Mouse (Mus musculus) heart, adult 2 months (tissue): ENCODE data around the gene Nme2. TPM values are rescaled to one million over a fixed set of nuclear protein-coding genes. Genes with fewer than 3 reads are reported as not detected.
A peak's percentile ranks its signal among the peaks of the same experiment; 100 is the strongest.

Experiments
- DNase-seq, 2 experiments: peaks; one replicate each; pipeline ENCODE4 v3.0.0; 2021
- H3K27ac ChIP-seq: fragments of 200-600 bp; 2 replicates; pipeline ENCODE4 v1.8.1; 2022
- H3K27me3 ChIP-seq: fragments of 200-500 bp; 2 replicates; pipeline ENCODE4 v1.6.1; 2012; ENCODE audit warnings: mild to moderate bottlenecking, low read length, inconsistent platforms, mixed read lengths; ENCODE audit not compliant: control insufficient read depth, insufficient read depth
- H3K36me3 ChIP-seq: fragments of 200-500 bp; 2 replicates; pipeline ENCODE4 v1.6.1; 2012; ENCODE audit warnings: low read length, inconsistent platforms; ENCODE audit not compliant: control insufficient read depth, insufficient read depth
- H3K4me1 ChIP-seq: fragments of 200-500 bp; 2 replicates; pipeline ENCODE4 v1.6.1; 2011; ENCODE audit warnings: low read length; ENCODE audit not compliant: control insufficient read depth, insufficient read depth
- H3K4me3 ChIP-seq: fragments of 200-600 bp; 2 replicates; pipeline ENCODE4 v1.8.1; 2022
- H3K79me2 ChIP-seq: fragments of 200-500 bp; replicated peaks from 2 replicates; pipeline ENCODE4 v1.6.1; 2012; ENCODE audit warnings: mild to moderate bottlenecking, inconsistent platforms, low read length, moderate library complexity, mixed read lengths; ENCODE audit not compliant: control insufficient read depth, insufficient read depth
- H3K9ac ChIP-seq: fragments of 200-500 bp; 2 replicates; pipeline ENCODE4 v1.6.1; 2012; ENCODE audit warnings: low read depth, mild to moderate bottlenecking, control low read depth, inconsistent platforms, low read length, mixed read lengths
- CTCF ChIP-seq: fragments of 200-600 bp; IDR thresholded peaks from 2 replicates; pipeline ENCODE4 v1.8.1; 2022; ENCODE audit warnings: antibody characterized with exemption, mild to moderate bottlenecking, moderate library complexity
- EP300 ChIP-seq: fragments of 200-500 bp; IDR thresholded peaks from 2 replicates; pipeline ENCODE4 v1.6.1; 2011; ENCODE audit warnings: low read depth, low read length, control low read depth; ENCODE audit not compliant: insufficient read depth
- POLR2A ChIP-seq: fragments of 200-500 bp; IDR thresholded peaks from 2 replicates; pipeline ENCODE4 v1.6.1; 2011; ENCODE audit warnings: mild to moderate bottlenecking, low read depth, low read length, control low read depth; ENCODE audit not compliant: insufficient read depth
- WGBS: fragments of 180-500 bp; shearing (Covaris S2); methylation state at CpG from one replicate; pipeline ENCODE4 v1.1.7; 2018; 5-methylcytosine and 5-hydroxymethylcytosine counted together
- intact Hi-C: fragments of 180-260 bp; cut with DNase I; formaldehyde crosslinking; loops from one replicate; pipeline ENCODE4 v1.15.1; 2025
- polyA plus RNA-seq: library from polyadenylated mRNA; depleted of rRNA; stranded (reverse); fragments of >200 nt; gene quantifications from 2 replicates; pipeline ENCODE4 v1.2.3, GENCODE M21; 2012
- total RNA-seq, 2 experiments: library from RNA; stranded (reverse); gene quantifications; 2 replicates each; pipeline ENCODE4 v1.2.3; 2021

Gene Nme2
- total and polyA plus RNA-seq, 3 experiments = 474 to 1,129 (median 935) TPM

GRCm38 (mm10) chr11:93969799-93970198, 13.7 kb upstream of the Nme2 start:
- H3K4me3 ChIP-seq = no peak overlapping the region
- H3K79me2 ChIP-seq = no peaks in the 10 kb centered on the region
- no peak for DNase-seq
- H3K27me3 ChIP-seq = no peaks in the 10 kb centered on the region
- H3K36me3 ChIP-seq = no peaks in the 10 kb centered on the region
- no peak overlapping the region for H3K9ac ChIP-seq
- TF ChIP-seq CTCF = no peak
- TF ChIP-seq EP300 = no peak
- no peak for TF ChIP-seq POLR2A
- H3K27ac ChIP-seq = no peak overlapping the region
- intact Hi-C loops = loop anchor here (5.0 kb wide), 3 partner anchors 73 to 243 kb away; partner anchors contain the start of gene Tob1
- H3K4me1 ChIP-seq = peaks cover 4% of the 10 kb centered on the region
- WGBS = 35% methylated on average over 1 of the region's 1 CpGs

- H3K36me3 ChIP-seq = no peaks in the 10 kb centered on the region
- TF ChIP-seq CTCF (no peak), POLR2A (no peak), EP300 (no peak)
- H3K79me2 ChIP-seq = no peaks in the 10 kb centered on the region
- H3K27me3 ChIP-seq = no peaks in the 10 kb centered on the region
- DNase-seq = no peak
- no peak overlapping the region; the same call in 1 of the 2 replicates for H3K9ac ChIP-seq
- peaks cover 4% of the 10 kb centered on the region for H3K4me1 ChIP-seq
- 92% methylated on average over 6 of the region's 6 CpGs for WGBS
- peak overlapping the region; percentile 92 for H3K27ac ChIP-seq
- H3K4me3 ChIP-seq = no peak overlapping the region
- intact Hi-C loops = loop anchor here (5.0 kb wide), 3 partner anchors 73 to 243 kb away; partner anchors contain the start of gene Tob1
Observed at GRCm38 (mm10) chr11:93969171-93969570, 13.1 kb upstream of the Nme2 start.

DNA sequence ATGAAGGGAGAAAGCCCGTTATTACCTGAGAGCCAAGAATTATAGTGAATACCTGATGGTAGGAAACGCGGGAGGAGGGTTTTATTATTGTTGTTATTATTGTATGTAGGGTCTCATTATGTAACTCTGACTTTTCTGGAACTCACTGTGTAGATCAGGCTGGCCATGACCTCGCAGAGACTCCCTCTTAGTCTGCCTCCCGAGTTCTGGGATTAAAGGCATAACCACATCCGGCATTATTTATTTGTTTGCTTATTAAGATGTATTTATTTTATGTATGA, 12.7 kb upstream of the Nme2 start:
- peaks cover 4% of the 10 kb centered on the region for H3K4me1 ChIP-seq
- H3K27me3 ChIP-seq = no peaks in the 10 kb centered on the region
- intact Hi-C loops = loop anchor here (1.0 to 5.0 kb wide), 6 partner anchors 12 to 244 kb away; partner anchors contain the start of genes Nme2 and Tob1
- 24% methylated on average over 6 of the region's 6 CpGs for WGBS
- H3K36me3 ChIP-seq = no peaks in the 10 kb centered on the region
- peak overlapping the region; percentile 35; the same call in 1 of the 2 replicates for H3K9ac ChIP-seq
- no peak for TF ChIP-seq EP300
- TF ChIP-seq CTCF = no peak
- TF ChIP-seq POLR2A = no peak
- H3K4me3 ChIP-seq = peak overlapping the region; percentile 48
- DNase-seq = no peak
- 0 out of 2 replicates have a peak, but pooled peaks cover 1% of the 10 kb centered on the region for H3K79me2 ChIP-seq
- peak overlapping the region; percentile 92 for H3K27ac ChIP-seq

DNA sequence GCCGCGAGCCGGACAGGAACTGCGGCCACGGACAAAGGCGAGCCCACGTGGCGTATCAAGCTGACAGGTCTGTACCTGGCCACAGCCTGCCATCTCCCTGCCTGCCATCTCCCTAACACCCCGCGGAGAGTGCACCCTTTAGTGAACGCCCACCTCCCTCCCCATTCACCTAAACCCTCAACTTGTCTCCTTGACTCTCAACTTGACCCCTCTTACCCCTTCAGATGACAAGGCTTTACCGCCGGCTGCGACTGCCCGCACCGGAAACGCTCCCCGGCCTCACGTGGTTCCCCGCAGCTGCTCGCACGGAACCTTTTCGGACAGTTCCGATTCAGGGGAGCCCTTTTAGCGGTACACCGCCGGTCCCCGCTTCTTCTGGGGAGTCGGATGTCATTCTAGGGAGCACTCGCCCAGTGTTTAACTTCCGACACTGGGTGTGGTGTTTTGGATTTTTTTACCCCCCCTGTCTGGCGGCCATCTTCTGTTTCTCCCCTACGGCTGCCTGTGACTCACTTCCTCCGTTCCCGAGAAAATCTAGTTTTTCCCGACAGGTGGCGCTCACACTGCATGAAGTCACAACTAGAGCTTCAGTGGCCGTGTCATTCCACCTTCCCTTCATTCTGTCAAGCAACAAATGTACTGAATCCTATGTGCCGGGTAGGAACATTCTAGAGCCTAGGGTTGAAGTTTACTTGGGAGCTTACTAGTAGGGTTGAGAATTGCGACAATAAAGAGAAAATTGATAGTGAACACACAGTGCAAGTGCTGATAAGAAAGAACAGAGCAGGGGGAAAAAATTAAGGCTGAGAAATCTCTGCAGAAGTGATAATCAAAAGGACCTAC, 12.2 kb upstream of the Nme2 start, which contains the start of the genes Gm20390 and Nme1:
Gene Gm20390, minus strand, starts transcription at position 289 of the 843 bp plus-strand sequence.
Gene Nme1, minus strand, starts transcription at position 517 of the 843 bp plus-strand sequence.
- Histone ChIP-seq H3K9ac (peak within 1 kb of the TSS; percentile 71), H3K4me3 (peak within 1 kb of the TSS; percentile 69), H3K36me3 (no peaks in the 10 kb centered on the region), H3K79me2 (0 out of 2 replicates have a peak, but pooled peaks cover 1% of the 10 kb centered on the region), H3K27ac (peak within 1 kb of the TSS; percentile 92), H3K4me1 (peaks cover 4% of the 10 kb centered on the region), H3K27me3 (no peaks in the 10 kb centered on the region)
- TF ChIP-seq POLR2A (peak; percentile 51), EP300 (peak; percentile 97), CTCF (peak; percentile 86)
- peak; percentile 95 to 97 for DNase-seq
- under 1% methylated on average over 40 of the region's 40 CpGs for WGBS
- intact Hi-C loops = loop anchor here (1.0 to 5.0 kb wide), 6 partner anchors 12 to 244 kb away; partner anchors contain the start of genes Nme2 and Tob1

DNA sequence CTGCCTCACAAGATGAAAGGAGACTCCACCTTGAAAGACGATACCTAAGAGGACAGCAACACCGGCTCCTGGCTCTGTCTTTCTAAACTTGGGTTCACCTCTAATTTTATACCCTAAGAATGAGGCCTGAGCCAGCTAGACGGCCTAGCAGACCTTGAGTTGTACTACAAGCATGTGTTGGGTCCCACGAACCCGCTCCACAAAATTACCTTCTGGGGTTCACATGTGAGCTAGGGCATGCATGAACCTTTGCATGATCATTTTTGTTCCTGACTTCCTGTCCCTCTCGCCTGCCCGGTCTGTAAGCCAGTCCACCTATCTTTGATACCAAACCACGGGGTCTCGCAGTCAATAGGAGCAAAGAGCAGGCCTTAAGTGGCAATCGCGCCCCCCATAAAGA, 11.3 kb upstream of the Nme2 start:
- Histone ChIP-seq H3K4me3 (peak overlapping the region; percentile 69), H3K27me3 (no peaks in the 10 kb centered on the region), H3K9ac (peak overlapping the region; percentile 71), H3K4me1 (peaks cover 4% of the 10 kb centered on the region), H3K36me3 (no peaks in the 10 kb centered on the region), H3K79me2 (0 out of 2 replicates have a peak, but pooled peaks cover 1% of the 10 kb centered on the region), H3K27ac (peak overlapping the region; percentile 73; the same call in 1 of the 2 replicates)
- WGBS = 9% methylated on average over 11 of the region's 11 CpGs
- intact Hi-C loops = loop anchor here (5.0 kb wide), 3 partner anchors 75 to 245 kb away; partner anchors contain the start of gene Tob1
- TF ChIP-seq POLR2A (no peak), EP300 (no peak), CTCF (no peak)
- no peak for DNase-seq
